Mouse (Mus musculus): ENCODE results near the gene Nbeal1. TPM values are rescaled to one million over a fixed set of nuclear protein-coding genes. Genes with fewer than 3 reads are reported as not detected.

Nbeal1 gene
- polyA plus RNA-seq, 1 experiment from 2014 or later: 9.5 TPM

GRCm38 (mm10) chr1:60269314-60269713 is 88.9 kb downstream of the Nbeal1 start:
- DNase-seq (ENCODE audit: low spot score) (no peak), ATAC-seq (replicated peaks; ENCODE audit: low FRiP score) (no peak)
- Histone ChIP-seq H3K9ac (ENCODE audit: low read length) (no peak overlapping the region), H3K4me1 (replicated peaks; ENCODE audit: control insufficient read depth, insufficient read depth, low read length) (no peaks in the 10 kb centered on the region), H3K27ac (ENCODE audit: low read depth, low read length) (no peak overlapping the region), H3K9me3 (ENCODE audit: control insufficient read depth, low read length) (no peaks in the 10 kb centered on the region), H3K27me3 (ENCODE audit: control insufficient read depth, insufficient read depth, low read length) (no peaks in the 10 kb centered on the region), H3K4me2 (ENCODE audit: low read depth, low read length, severe bottlenecking) (no peak overlapping the region), H3K36me3 (ENCODE audit: control insufficient read depth, insufficient read depth, low read length) (no peaks in the 10 kb centered on the region), H3K4me3 (ENCODE audit: low read depth, low read length) (no peak overlapping the region)

DNA sequence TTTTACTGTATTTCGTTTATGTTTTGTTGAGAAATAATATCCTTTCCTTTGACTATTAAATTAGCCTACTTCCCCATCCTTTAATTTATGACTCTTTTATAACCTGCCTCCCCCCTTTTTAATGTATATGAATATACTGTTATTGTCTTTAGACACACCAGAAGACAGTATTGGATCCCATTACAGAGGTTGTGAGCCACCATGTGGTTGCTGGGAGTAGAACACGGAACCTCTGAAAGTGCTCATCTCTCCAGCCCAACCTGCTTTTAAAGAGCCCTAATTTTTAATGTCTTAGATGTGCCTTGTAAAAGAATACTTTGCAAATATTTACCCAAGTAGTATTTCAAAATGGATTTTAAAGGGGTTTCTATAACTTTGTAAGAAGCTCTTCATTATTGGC is 92.1 kb downstream of the Nbeal1 start:
- no peak for ATAC-seq (replicated peaks; ENCODE audit: low FRiP score)
- Histone ChIP-seq H3K36me3 (ENCODE audit: control insufficient read depth, insufficient read depth, low read length) (no peaks in the 10 kb centered on the region; the same call in 1 of the 2 replicates), H3K9me3 (ENCODE audit: control insufficient read depth, low read length) (no peaks in the 10 kb centered on the region), H3K4me1 (replicated peaks; ENCODE audit: control insufficient read depth, insufficient read depth, low read length) (no peaks in the 10 kb centered on the region), H3K9ac (ENCODE audit: low read length) (no peak overlapping the region), H3K4me3 (ENCODE audit: low read depth, low read length) (no peak overlapping the region), H3K4me2 (ENCODE audit: low read depth, low read length, severe bottlenecking) (no peak overlapping the region), H3K27me3 (ENCODE audit: control insufficient read depth, insufficient read depth, low read length) (no peaks in the 10 kb centered on the region), H3K27ac (ENCODE audit: low read depth, low read length) (no peak overlapping the region)
- DNase-seq (ENCODE audit: low spot score): no peak
- 84% methylated on average over 2 of the region's 2 CpGs for WGBS

- no peaks in the 10 kb centered on the region for H3K9me3 ChIP-seq (ENCODE audit: control insufficient read depth, low read length)
- H3K27ac ChIP-seq (ENCODE audit: low read depth, low read length): no peak overlapping the region
- ATAC-seq (replicated peaks; ENCODE audit: low FRiP score): no peak
- H3K4me3 ChIP-seq (ENCODE audit: low read depth, low read length): no peak overlapping the region
- H3K9ac ChIP-seq (ENCODE audit: low read length): no peak overlapping the region
- 89% methylated on average over 1 of the region's 1 CpGs for WGBS
- no peaks in the 10 kb centered on the region for H3K27me3 ChIP-seq (ENCODE audit: control insufficient read depth, insufficient read depth, low read length)
- no peaks in the 10 kb centered on the region for H3K4me1 ChIP-seq (replicated peaks; ENCODE audit: control insufficient read depth, insufficient read depth, low read length)
- no peaks in the 10 kb centered on the region for H3K36me3 ChIP-seq (ENCODE audit: control insufficient read depth, insufficient read depth, low read length)
- DNase-seq (ENCODE audit: low spot score): no peak
- no peak overlapping the region for H3K4me2 ChIP-seq (ENCODE audit: low read depth, low read length, severe bottlenecking)
Measured at GRCm38 (mm10) chr1:60293921-60294320, 113.5 kb downstream of the Nbeal1 start.

- H3K4me3 ChIP-seq (ENCODE audit: low read depth, low read length): peak within 1 kb of the TSS; percentile 69
- H3K27ac ChIP-seq (ENCODE audit: low read depth, low read length): peak within 1 kb of the TSS; percentile 80
- H3K9ac ChIP-seq (ENCODE audit: low read length): peak within 1 kb of the TSS; percentile 77
- H3K36me3 ChIP-seq (ENCODE audit: control insufficient read depth, insufficient read depth, low read length): no peaks in the 10 kb centered on the region
- H3K27me3 ChIP-seq (ENCODE audit: control insufficient read depth, insufficient read depth, low read length): no peaks in the 10 kb centered on the region
- 2% methylated on average over 59 of the region's 60 CpGs for WGBS
- H3K4me1 ChIP-seq (replicated peaks; ENCODE audit: control insufficient read depth, insufficient read depth, low read length): peaks cover 3% of the 10 kb centered on the region; the same call in 1 of the 2 replicates
- peak; percentile 94 for DNase-seq (ENCODE audit: low spot score)
- ATAC-seq (replicated peaks; ENCODE audit: low FRiP score): peak; percentile 96
- H3K4me2 ChIP-seq (ENCODE audit: low read depth, low read length, severe bottlenecking): peak within 1 kb of the TSS; percentile 64
- no peaks in the 10 kb centered on the region for H3K9me3 ChIP-seq (ENCODE audit: control insufficient read depth, low read length)
Measured at GRCm38 (mm10) chr1:60342808-60343629, 162.6 kb downstream of the Nbeal1 start, which contains the start of gene Cyp20a1. TSS of gene Cyp20a1 (plus strand) at chr1:60343323.

DNA sequence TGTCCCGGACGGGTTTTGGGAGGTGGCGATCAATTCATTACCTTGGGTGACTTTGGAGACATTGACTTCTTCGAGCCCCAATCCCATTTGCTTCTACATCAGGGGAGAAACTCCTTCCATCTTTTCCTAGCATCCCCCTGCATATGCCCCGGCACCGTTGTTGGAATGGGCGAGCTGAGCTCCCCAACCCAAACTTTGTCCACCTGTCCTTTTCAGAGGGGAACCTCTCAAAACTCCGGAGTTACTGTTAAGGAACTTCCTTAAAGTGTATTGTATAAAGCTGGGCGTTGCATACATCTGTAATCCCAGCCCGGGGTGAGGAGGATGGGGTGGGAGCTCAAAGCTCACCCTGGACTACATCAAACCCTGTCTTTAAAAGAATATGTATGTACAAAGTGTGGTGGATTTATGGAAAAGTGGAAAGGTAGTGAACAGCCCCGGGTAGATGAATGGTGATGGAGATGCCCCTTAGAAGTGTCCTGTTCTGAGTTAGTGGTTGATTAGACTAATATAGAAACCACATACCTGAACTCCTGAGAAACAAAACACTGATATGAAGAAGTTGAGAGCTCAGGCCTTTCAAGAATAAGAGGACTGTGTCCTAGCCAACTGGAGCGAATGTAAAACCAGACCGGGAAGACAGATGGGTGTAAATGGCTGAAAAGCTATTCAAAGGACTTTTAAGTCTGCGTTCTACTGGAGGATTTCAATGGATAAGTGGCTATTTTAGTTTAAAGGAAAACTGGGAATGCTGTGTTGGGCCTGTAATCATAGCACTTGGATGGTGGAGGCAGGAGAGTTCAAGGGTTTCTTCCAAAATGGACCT is 163.4 kb downstream of the Nbeal1 start:
- ATAC-seq (replicated peaks; ENCODE audit: low FRiP score): peak; percentile 16; the same call in 1 of the 2 replicates

DNA sequence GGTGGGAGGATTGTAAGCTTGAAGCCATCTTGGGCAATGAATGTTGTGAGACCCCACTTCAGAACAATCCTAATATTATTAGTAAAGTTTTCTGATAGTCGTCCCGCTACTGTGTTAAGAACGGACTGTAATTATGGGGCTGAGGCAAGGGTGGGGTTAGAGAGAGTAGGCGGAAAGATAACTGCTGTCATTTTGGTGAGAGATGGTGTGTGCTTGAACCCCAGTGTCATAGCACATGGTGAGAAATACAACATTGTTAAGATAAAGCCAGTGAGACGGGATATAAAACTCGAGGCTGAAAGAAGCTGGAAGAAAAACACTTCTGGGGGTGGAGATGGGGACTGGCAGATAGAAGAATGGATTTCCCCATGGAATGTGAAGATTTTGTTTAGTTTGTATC is 164.3 kb downstream of the Nbeal1 start:
- H3K4me1 ChIP-seq (replicated peaks; ENCODE audit: control insufficient read depth, insufficient read depth, low read length): peaks cover 3% of the 10 kb centered on the region; the same call in 1 of the 2 replicates
- no peak overlapping the region for H3K27ac ChIP-seq (ENCODE audit: low read depth, low read length)
- peaks cover 5% of the 10 kb centered on the region; the same call in 1 of the 2 replicates for H3K9me3 ChIP-seq (ENCODE audit: control insufficient read depth, low read length)
- no peak overlapping the region; the same call in 1 of the 2 replicates for H3K4me2 ChIP-seq (ENCODE audit: low read depth, low read length, severe bottlenecking)
- DNase-seq (ENCODE audit: low spot score) (no peak), ATAC-seq (replicated peaks; ENCODE audit: low FRiP score) (no peak)
- no peak overlapping the region for H3K9ac ChIP-seq (ENCODE audit: low read length)
- no peaks in the 10 kb centered on the region for H3K27me3 ChIP-seq (ENCODE audit: control insufficient read depth, insufficient read depth, low read length)
- WGBS: 96% methylated on average over 6 of the region's 6 CpGs
- no peak overlapping the region for H3K4me3 ChIP-seq (ENCODE audit: low read depth, low read length)
- H3K36me3 ChIP-seq (ENCODE audit: control insufficient read depth, insufficient read depth, low read length): no peaks in the 10 kb centered on the region

More for the DNA sequence above, 163.4 kb downstream of the Nbeal1 start:
- Histone ChIP-seq H3K9me3 (ENCODE audit: control insufficient read depth, low read length) (no peaks in the 10 kb centered on the region), H3K4me3 (ENCODE audit: low read depth, low read length) (peak overlapping the region; percentile 69), H3K4me1 (replicated peaks; ENCODE audit: control insufficient read depth, insufficient read depth, low read length) (peaks cover 3% of the 10 kb centered on the region; the same call in 1 of the 2 replicates), H3K27ac (ENCODE audit: low read depth, low read length) (peak overlapping the region; percentile 80), H3K4me2 (ENCODE audit: low read depth, low read length, severe bottlenecking) (peak overlapping the region; percentile 64), H3K27me3 (ENCODE audit: control insufficient read depth, insufficient read depth, low read length) (no peaks in the 10 kb centered on the region), H3K9ac (ENCODE audit: low read length) (peak overlapping the region; percentile 77), H3K36me3 (ENCODE audit: control insufficient read depth, insufficient read depth, low read length) (no peaks in the 10 kb centered on the region)
- DNase-seq (ENCODE audit: low spot score): no peak
- WGBS: 10% methylated on average over 14 of the region's 14 CpGs

GRCm38 (mm10) chr1:60345712-60346111 is 165.3 kb downstream of the Nbeal1 start:
- peaks cover 3% of the 10 kb centered on the region; the same call in 1 of the 2 replicates for H3K4me1 ChIP-seq (replicated peaks; ENCODE audit: control insufficient read depth, insufficient read depth, low read length)
- H3K27ac ChIP-seq (ENCODE audit: low read depth, low read length): no peak overlapping the region
- no peak for DNase-seq (ENCODE audit: low spot score)
- H3K4me3 ChIP-seq (ENCODE audit: low read depth, low read length): no peak overlapping the region
- H3K9ac ChIP-seq (ENCODE audit: low read length): no peak overlapping the region
- no peak overlapping the region for H3K4me2 ChIP-seq (ENCODE audit: low read depth, low read length, severe bottlenecking)
- peaks cover 6% of the 10 kb centered on the region; the same call in 1 of the 2 replicates for H3K9me3 ChIP-seq (ENCODE audit: control insufficient read depth, low read length)
- no peaks in the 10 kb centered on the region; the same call in 1 of the 2 replicates for H3K36me3 ChIP-seq (ENCODE audit: control insufficient read depth, insufficient read depth, low read length)
- WGBS: 91% methylated on average over 2 of the region's 2 CpGs
- H3K27me3 ChIP-seq (ENCODE audit: control insufficient read depth, insufficient read depth, low read length): no peaks in the 10 kb centered on the region
- ATAC-seq (replicated peaks; ENCODE audit: low FRiP score): no peak

DNA sequence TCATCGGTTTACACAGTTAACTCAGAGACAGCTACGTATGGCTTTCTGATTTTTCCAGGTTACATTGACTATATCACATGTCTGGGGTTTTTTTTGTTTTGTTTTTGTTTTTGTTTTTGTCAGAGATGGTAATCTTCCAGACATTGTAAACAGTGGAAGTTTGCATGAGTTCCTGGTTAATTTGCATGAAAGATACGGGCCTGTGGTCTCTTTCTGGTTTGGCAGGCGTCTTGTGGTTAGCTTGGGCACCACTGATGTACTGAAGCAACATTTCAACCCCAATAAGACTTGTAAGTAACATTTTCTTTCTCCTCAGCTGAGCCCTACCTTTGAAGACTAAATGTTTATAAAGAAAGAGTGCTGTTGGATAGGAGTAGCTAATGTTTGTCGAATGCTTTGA is 172.4 kb downstream of the Nbeal1 start:
- no peak overlapping the region for H3K4me3 ChIP-seq (ENCODE audit: low read depth, low read length)
- no peaks in the 10 kb centered on the region for H3K27me3 ChIP-seq (ENCODE audit: control insufficient read depth, insufficient read depth, low read length)
- H3K36me3 ChIP-seq (ENCODE audit: control insufficient read depth, insufficient read depth, low read length): no peaks in the 10 kb centered on the region; the same call in 1 of the 2 replicates
- no peaks in the 10 kb centered on the region for H3K4me1 ChIP-seq (replicated peaks; ENCODE audit: control insufficient read depth, insufficient read depth, low read length)
- no peak overlapping the region for H3K9ac ChIP-seq (ENCODE audit: low read length)
- H3K4me2 ChIP-seq (ENCODE audit: low read depth, low read length, severe bottlenecking): no peak overlapping the region
- 92% methylated on average over 5 of the region's 5 CpGs for WGBS
- H3K27ac ChIP-seq (ENCODE audit: low read depth, low read length): no peak overlapping the region
- DNase-seq (ENCODE audit: low spot score) (no peak), ATAC-seq (replicated peaks; ENCODE audit: low FRiP score) (no peak)
- peaks cover 6% of the 10 kb centered on the region; the same call in 1 of the 2 replicates for H3K9me3 ChIP-seq (ENCODE audit: control insufficient read depth, low read length)

All from forebrain, embryonic 11.5 days (tissue).